Mouse (Mus musculus): ENCODE data around the gene Lipt1.

DNA sequence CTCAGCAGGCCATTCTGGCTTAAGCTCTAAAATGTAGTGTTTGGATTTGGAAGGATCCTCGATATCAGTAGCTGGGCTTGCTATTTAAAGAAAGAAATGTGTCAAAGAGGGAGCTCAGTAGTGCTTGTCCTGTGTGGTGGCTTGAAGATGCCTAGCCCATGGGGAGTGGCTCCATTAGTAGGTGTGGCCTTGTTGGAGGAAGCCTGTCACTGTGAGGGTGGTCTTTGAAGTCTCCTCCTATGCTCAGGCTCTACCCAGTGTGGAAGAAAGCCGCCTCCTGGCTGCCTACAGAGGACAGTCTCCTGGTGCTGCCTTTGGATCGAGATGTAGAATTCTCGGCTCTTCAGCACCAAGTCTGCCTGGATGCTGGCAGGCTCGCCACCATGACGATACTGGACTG, 28.8 kb downstream of the Lipt1 start:
- TF ChIP-seq EP300 (IDR thresholded peaks at IDR 0.05) (no peak), CTCF (IDR thresholded peaks at IDR 0.05) (no peak)

Data from lung, postnatal 0 days (tissue).